Mouse (Mus musculus) layer of hippocampus, adult 9-10 months (tissue): ENCODE data around the gene Mrtfa.

Source experiments
- DNase-seq: peaks from one replicate; pipeline ENCODE4 v3.0.0; 2022; ENCODE audit warnings: low spot score

Mrtfa gene

DNA sequence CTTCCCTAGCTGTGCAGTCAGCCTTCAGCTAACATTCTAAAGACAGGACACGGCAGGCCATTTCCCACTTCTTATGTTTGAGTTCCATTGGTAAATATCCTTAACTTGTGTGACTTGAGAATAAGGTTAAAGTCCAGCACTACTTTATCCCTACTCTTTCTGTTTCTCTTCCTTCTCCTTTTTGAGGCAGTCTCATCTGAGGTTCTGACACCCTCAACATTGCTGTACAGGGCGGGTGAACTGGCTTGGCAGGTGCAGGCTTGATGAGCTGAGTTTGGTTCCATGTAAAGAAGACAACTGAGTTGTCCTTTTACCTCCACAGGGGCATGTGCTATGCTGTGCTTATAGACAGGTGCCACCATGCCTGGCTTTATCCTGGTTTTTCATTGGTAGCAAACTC is 207.3 kb downstream of the Mrtfa start:
- DNase-seq, result no peak

DNA sequence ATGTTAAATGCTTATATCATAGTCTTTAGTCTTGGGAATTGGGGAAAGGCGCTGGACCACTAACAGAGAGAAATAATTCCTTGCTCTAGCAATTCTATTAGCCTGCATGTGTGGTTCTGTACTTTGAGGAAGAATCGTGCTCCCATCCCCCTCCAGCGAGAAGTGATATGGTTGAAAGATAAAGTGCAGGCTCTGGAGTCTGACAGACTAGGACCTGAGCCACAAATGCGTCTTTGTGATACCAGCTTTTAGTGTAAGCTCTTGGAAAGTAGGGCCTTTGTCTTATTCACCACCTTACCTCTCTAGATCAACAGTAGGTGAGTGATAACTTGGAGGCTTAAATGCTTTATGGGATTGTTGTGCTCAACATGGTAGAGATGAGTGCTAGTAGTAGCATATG is 209.4 kb downstream of the Mrtfa start:
- no peak for DNase-seq

DNA sequence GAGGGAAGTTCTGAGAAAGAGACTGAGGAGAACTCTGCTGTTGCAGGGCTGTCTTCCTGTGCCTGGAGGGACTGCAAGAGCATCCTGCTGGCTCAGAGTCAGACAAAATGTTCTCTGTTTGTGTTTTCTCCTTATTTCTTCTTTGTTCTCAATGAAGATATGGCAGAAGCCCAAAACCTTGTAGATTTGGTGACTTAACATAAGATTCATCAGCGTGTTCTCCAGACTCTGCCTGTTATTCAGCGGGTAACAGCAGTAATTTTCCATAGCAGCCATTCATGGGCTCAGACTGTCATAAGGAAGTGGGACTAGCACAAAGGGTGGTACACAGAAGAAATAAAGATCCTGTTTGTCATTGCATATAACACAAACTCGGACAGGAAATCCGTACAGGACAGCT is 210.9 kb downstream of the Mrtfa start:
- no peak for DNase-seq

DNA sequence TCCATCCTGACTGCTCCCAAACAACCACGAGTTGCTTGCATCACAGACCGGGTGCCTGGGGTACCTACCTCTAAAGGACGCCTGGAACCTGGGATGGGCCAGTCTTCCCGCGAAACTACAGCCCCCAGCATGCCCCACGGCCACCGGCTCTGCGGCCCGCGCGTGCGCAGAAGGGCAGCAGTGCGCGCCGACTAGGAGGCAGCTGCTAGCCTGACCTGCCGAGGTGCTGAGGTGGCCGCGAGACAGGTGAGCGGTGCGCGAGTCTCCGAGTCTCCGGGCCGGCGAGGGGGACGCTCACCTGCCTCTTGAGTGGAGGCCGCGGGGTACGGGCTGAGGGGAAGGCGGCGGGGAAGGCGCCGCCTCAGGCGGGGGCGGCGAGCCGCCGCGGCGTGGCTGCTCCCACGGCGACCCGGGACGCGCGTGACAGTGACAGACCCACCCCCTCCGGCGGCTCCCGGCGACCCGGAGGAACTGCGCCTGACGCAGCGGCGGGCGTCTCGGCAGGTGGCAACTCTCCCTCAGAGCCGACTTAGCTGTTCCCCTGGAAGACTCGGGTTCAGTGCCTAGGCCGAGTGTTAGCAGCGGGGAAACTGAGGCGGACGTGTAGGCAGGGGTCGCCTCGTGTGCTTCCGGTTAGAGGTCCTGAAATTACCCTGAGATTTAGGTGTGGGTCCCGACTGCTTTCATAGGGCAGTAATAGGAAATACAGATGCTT is 212.8 kb downstream of the Mrtfa start, which contains the start of gene Sgsm3:
TSS of gene Sgsm3 (plus strand) at position 146 of the 715 bp plus-strand sequence.
- peak; percentile 63 for DNase-seq

DNA sequence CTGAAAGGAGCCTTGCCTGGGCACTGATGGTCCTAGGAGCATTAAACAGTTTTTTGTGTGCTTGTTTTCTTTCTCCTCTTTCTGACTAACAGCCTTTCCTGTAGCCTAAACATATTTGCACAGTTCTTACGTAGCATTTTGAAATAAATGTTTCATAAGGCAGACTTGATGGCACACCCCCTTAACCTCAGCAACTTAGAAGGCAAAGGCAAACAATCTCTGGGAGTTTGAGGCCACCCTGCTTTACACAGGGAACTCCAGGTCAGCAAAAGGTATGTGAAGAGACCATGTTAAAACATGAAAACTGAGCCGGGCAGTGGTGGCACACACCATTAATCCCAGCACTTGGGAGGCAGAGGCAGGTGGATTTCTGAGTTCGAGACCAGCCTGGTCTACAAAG is 214.9 kb downstream of the Mrtfa start:
- DNase-seq, result no peak

DNA sequence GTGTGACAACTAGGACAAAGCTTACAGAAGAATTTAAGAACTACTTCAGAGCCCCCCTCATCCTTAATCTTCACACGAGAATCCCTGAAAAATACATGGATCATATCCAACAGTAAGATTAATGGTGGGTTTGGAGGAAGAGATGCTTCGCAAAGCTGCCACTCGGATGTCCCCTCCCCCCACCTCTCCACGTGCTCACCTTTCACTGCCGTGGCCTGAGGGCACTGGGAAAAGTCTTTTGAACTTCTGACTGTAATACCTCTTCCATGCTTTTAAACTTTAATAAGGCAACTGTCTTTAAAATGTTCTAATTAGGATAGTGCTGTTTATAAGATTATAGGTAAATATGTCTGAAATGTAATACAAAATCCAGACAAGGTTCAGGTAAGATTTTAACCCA is 216.2 kb downstream of the Mrtfa start:
- no peak for DNase-seq

DNA sequence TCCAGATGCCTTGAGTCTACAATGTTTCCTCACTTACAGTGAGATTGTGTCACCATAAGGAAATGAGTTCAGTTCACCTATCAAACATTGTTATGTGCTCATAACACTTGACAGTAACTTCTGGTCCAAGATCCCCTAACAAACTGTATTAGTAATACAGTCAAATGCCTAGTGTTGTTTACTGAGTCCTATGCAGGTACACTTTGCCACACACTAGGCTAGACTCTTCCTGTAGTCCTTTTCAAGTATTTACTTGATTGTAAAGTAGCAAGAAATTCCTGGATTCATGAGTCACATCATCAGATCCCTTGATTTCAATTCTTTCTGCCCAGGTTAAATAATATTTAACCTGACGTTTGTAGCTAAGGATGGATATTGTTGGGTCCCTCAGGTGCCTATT is 221.2 kb downstream of the Mrtfa start:
- DNase-seq, result no peak
